Mouse (Mus musculus) bone marrow, adult 2 months (tissue): ENCODE data around the gene Rspo3.

Experiments used
- CTCF ChIP-seq: fragments of 200-500 bp; IDR thresholded peaks from 2 replicates; pipeline ENCODE4 v1.5.1; 2011; ENCODE audit warnings: low read length, control low read depth; ENCODE audit not compliant: control insufficient read depth, insufficient read depth
- POLR2A ChIP-seq: fragments of 200-500 bp; IDR thresholded peaks from 2 replicates; pipeline ENCODE4 v1.6.1; 2011; ENCODE audit warnings: low read depth, mild to moderate bottlenecking, control low read depth, low read length, borderline replicate concordance; ENCODE audit not compliant: control insufficient read depth

DNA sequence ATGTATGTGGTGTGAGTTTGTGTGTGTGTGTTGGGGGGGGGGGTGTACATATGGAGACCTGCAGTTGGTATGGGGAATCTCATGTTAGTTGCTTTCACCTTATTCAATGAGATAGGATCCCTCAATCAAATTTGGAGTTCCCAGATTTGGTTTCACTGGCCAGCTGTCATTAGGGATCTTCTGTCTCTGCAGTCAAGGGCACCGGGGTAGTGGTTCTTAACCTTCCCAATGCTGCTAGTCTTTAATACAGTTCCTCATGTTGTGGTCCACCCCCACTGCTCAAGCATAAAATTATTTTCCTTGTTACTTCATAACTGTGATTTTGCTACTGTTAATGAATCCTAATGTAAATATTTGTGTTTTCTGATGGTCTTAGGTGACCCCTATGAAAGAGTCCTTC is 22.1 kb downstream of the Rspo3 start:
- no peak for TF ChIP-seq POLR2A
- TF ChIP-seq CTCF: no peak
